Mouse (Mus musculus) ES-Bruce4 (cell line): Measurements from ENCODE around the gene Schip1.

ENCODE experiments used
- CTCF ChIP-seq: IDR thresholded peaks from one replicate; pipeline ENCODE4 v1.8.1; 2011; ENCODE audit warnings: low read depth, low read length
- EP300 ChIP-seq: IDR thresholded peaks from 2 replicates; pipeline ENCODE4 v1.6.1; 2011; ENCODE audit warnings: low read depth, low read length; ENCODE audit not compliant: insufficient read depth
- POLR2A ChIP-seq: IDR thresholded peaks from one replicate; pipeline ENCODE4 v1.8.1; 2011; ENCODE audit warnings: low read length; ENCODE audit not compliant: insufficient read depth

DNA sequence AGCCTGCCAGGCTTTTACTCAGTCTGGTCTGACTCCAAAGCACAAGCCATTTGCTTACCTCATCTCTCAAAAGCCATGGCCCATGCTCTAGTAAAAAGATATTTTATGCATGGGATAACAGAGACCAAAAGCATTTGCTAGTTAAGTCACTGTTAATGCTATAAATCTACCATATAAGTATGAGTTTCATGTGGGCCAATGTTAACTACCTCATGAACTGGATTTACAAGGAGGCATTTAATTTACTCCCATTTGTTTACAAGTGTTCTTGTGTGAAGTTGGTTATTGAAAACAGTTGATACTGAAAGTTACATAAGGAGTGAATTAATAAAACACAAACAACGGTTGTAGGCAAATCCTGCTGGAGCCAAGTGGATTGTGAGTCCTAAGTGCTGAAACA is 95.6 kb downstream of the Schip1 start:
- TF ChIP-seq CTCF (no peak), POLR2A (no peak), EP300 (no peak)
